Mouse (Mus musculus) testis, adult 2 months (tissue): Measurements from ENCODE around the gene Wdr25.

Experiments
- CTCF ChIP-seq: fragments of 200-500 bp; IDR thresholded peaks from 2 replicates; pipeline ENCODE4 v1.5.1; 2012; ENCODE audit warnings: low read depth, mild to moderate bottlenecking, inconsistent platforms, low read length, moderate library complexity; ENCODE audit not compliant: control insufficient read depth, insufficient read depth, insufficient replicate concordance
- POLR2A ChIP-seq: fragments of 200-500 bp; IDR thresholded peaks from 2 replicates; pipeline ENCODE4 v1.6.1; 2012; ENCODE audit warnings: low read depth, mild to moderate bottlenecking, inconsistent platforms, low read length, moderate library complexity; ENCODE audit not compliant: control insufficient read depth

DNA sequence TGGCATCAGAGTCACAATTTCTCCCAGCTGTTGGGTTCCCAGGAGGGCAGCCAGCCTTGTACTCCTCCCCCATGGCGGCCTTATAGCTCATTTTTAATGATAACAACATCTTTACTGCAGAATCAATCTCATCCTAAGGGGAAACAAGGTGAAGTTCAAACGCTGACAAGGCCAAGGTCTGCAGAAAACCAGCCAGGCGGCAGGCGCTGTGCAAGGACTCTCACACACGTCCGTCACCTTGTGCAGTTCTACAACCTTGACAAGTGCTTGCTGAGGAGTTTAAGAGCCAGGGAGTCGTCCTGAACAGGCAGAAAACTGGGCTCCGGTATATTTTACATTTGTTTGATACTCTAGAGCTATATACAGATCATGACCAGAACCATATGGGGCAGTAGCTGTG, 10.7 kb upstream of the Wdr25 start:
- TF ChIP-seq CTCF: no peak
- no peak for TF ChIP-seq POLR2A
